Mouse (Mus musculus) neural tube, embryonic 15.5 days (tissue): Measurements from ENCODE around the gene Zfp933. TPM values are rescaled to one million over a fixed set of nuclear protein-coding genes. Genes with fewer than 3 reads are reported as not detected.
A peak's percentile ranks its signal among the peaks of the same experiment; 100 is the strongest.
"Not testable (repeated sequence)": the region's sequence is repeated elsewhere in the genome, so short reads cannot be mapped to it uniquely, and the experiment has no call there.

ENCODE experiments used
- ATAC-seq: fragments of 200-750 bp; cut with Nextera tagmentation; 2 replicates; pipeline ENCODE4 v1.8.0; 2017; ENCODE audit warnings: mild to moderate bottlenecking, moderate TSS enrichment, moderate library complexity; ENCODE audit not compliant: low FRiP score
- H3K27ac ChIP-seq: fragments of 300-500 bp; sonication (generic); replicated peaks from 2 replicates; pipeline ENCODE4 v1.5.1; 2015; ENCODE audit warnings: mild to moderate bottlenecking, inconsistent platforms
- H3K27me3 ChIP-seq: fragments of 300-500 bp; sonication (generic); replicated peaks from 2 replicates; pipeline ENCODE4 v1.6.1; 2015; ENCODE audit warnings: inconsistent platforms
- H3K36me3 ChIP-seq: fragments of 300-500 bp; sonication (generic); 2 replicates; pipeline ENCODE4 v1.6.1; 2015; ENCODE audit warnings: inconsistent platforms
- H3K4me1 ChIP-seq: fragments of 300-500 bp; sonication (generic); 2 replicates; pipeline ENCODE4 v1.6.1; 2015; ENCODE audit warnings: inconsistent platforms
- H3K4me2 ChIP-seq: fragments of 300-500 bp; sonication (generic); 2 replicates; pipeline ENCODE4 v1.6.1; 2015; ENCODE audit warnings: inconsistent platforms, mild to moderate bottlenecking, moderate library complexity
- H3K4me3 ChIP-seq: fragments of 300-500 bp; sonication (generic); replicated peaks from 2 replicates; pipeline ENCODE4 v1.5.1; 2015; ENCODE audit warnings: mild to moderate bottlenecking, inconsistent platforms
- H3K9ac ChIP-seq: fragments of 300-500 bp; sonication (generic); replicated peaks from 2 replicates; pipeline ENCODE4 v1.6.1; 2015; ENCODE audit warnings: mild to moderate bottlenecking, inconsistent platforms
- H3K9me3 ChIP-seq: fragments of 300-500 bp; sonication (generic); replicated peaks from 2 replicates; pipeline ENCODE4 v1.6.1; 2016; ENCODE audit warnings: inconsistent platforms
- WGBS: fragments of 180-500 bp; shearing (Covaris S2); methylation state at CpG from one replicate; pipeline ENCODE4 v1.1.7; 2015; ENCODE audit warnings: mixed read lengths; 5-methylcytosine and 5-hydroxymethylcytosine counted together
- polyA plus RNA-seq: library from polyadenylated mRNA; unstranded; fragments of >200 nt; fragmentation: Nextera tagmentation; extraction: Ambion mirVana; gene quantifications from 2 replicates; pipeline ENCODE4 v1.2.1, GENCODE M21; 2015

The Zfp933 gene
- polyA plus RNA-seq, 1 experiment from 2014 or later, result 6.8 TPM

GRCm38 (mm10) chr4:147879456-147879855, 31.3 kb upstream of the Zfp933 start:
- Histone ChIP-seq H3K27me3 (no peaks in the 10 kb centered on the region), H3K36me3 (peaks cover 88% of the 10 kb centered on the region), H3K4me1 (no peaks in the 10 kb centered on the region), H3K27ac (no peak overlapping the region), H3K9me3 (no peaks in the 10 kb centered on the region), H3K9ac (no peak overlapping the region), H3K4me2 (no peak overlapping the region), H3K4me3 (no peak overlapping the region)
- 77% methylated on average over 2 of the region's 2 CpGs for WGBS
- ATAC-seq, result no peak

- WGBS, result 98% methylated on average over 9 of the region's 9 CpGs
- Histone ChIP-seq H3K27me3 (no peaks in the 10 kb centered on the region), H3K4me2 (no peak overlapping the region), H3K9ac (no peak overlapping the region), H3K9me3 (no peaks in the 10 kb centered on the region), H3K27ac (no peak overlapping the region), H3K4me1 (no peaks in the 10 kb centered on the region), H3K4me3 (no peak overlapping the region), H3K36me3 (peaks cover 88% of the 10 kb centered on the region)
- ATAC-seq, result no peak
Measured at GRCm38 (mm10) chr4:147878537-147878936, 30.4 kb upstream of the Zfp933 start.

GRCm38 (mm10) chr4:147875852-147876575, 27.8 kb upstream of the Zfp933 start:
- Histone ChIP-seq H3K4me3 (no peak overlapping the region), H3K27ac (no peak overlapping the region), H3K27me3 (no peaks in the 10 kb centered on the region), H3K4me2 (no peak overlapping the region), H3K9me3 (no peaks in the 10 kb centered on the region), H3K4me1 (no peaks in the 10 kb centered on the region), H3K9ac (no peak overlapping the region), H3K36me3 (peaks cover 82% of the 10 kb centered on the region)
- 93% methylated on average over 4 of the region's 4 CpGs for WGBS
- ATAC-seq, result no peak

GRCm38 (mm10) chr4:147869238-147869637, 21.1 kb upstream of the Zfp933 start:
- peak overlapping the region; percentile 90 for H3K4me3 ChIP-seq
- no peaks in the 10 kb centered on the region for H3K9me3 ChIP-seq
- no peaks in the 10 kb centered on the region for H3K27me3 ChIP-seq
- peak overlapping the region; percentile 81 for H3K4me2 ChIP-seq
- H3K36me3 ChIP-seq, result peaks cover 34% of the 10 kb centered on the region
- peaks cover 26% of the 10 kb centered on the region for H3K4me1 ChIP-seq
- peak overlapping the region; percentile 54 for H3K9ac ChIP-seq
- 17% methylated on average over 5 of the region's 5 CpGs for WGBS
- H3K27ac ChIP-seq, result peak overlapping the region; percentile 60; the same call in 1 of the 2 replicates
- ATAC-seq, result no peak

GRCm38 (mm10) chr4:147868450-147869031, 20.4 kb upstream of the Zfp933 start, which contains the start of the genes Miip and Fv1:
TSS of gene Miip (minus strand) at chr4:147868816.
TSS of gene Fv1 (plus strand) at chr4:147868979.
- H3K27ac ChIP-seq, result peak within 1 kb of the TSS; percentile 87
- peak within 1 kb of the TSS; percentile 90 for H3K4me3 ChIP-seq
- H3K4me2 ChIP-seq, result peak within 1 kb of the TSS; percentile 81
- ATAC-seq, result peak; percentile 96
- H3K27me3 ChIP-seq, result no peaks in the 10 kb centered on the region
- no peaks in the 10 kb centered on the region for H3K9me3 ChIP-seq
- H3K9ac ChIP-seq, result peak within 1 kb of the TSS; percentile 86
- peaks cover 28% of the 10 kb centered on the region for H3K36me3 ChIP-seq
- peaks cover 26% of the 10 kb centered on the region for H3K4me1 ChIP-seq
- under 1% methylated on average over 30 of the region's 30 CpGs for whole genome bisulfite sequencing

GRCm38 (mm10) chr4:147867563-147868449, 19.6 kb upstream of the Zfp933 start:
- WGBS, result 5% methylated on average over 22 of the region's 22 CpGs
- peaks cover 26% of the 10 kb centered on the region for H3K4me1 ChIP-seq
- H3K9me3 ChIP-seq, result no peaks in the 10 kb centered on the region
- H3K27ac ChIP-seq, result peak overlapping the region; percentile 87
- peak overlapping the region; percentile 90 for H3K4me3 ChIP-seq
- H3K9ac ChIP-seq, result peak overlapping the region; percentile 86
- peak overlapping the region; percentile 81 for H3K4me2 ChIP-seq
- peaks cover 28% of the 10 kb centered on the region for H3K36me3 ChIP-seq
- H3K27me3 ChIP-seq, result no peaks in the 10 kb centered on the region
- peak; percentile 2 for ATAC-seq

- H3K27me3 ChIP-seq, H3K9me3 ChIP-seq, ATAC-seq, H3K4me3 ChIP-seq, H3K27ac ChIP-seq, H3K9ac ChIP-seq: not testable (repeated sequence)
- Histone ChIP-seq H3K36me3 (peaks cover 28% of the 10 kb centered on the region), H3K4me2 (peak overlapping the region; percentile 81), H3K4me1 (peaks cover 26% of the 10 kb centered on the region)
- WGBS, result 37% methylated on average over 3 of the region's 3 CpGs
Measured at GRCm38 (mm10) chr4:147866793-147867192, 18.6 kb upstream of the Zfp933 start.

GRCm38 (mm10) chr4:147866056-147866455, 17.9 kb upstream of the Zfp933 start:
- H3K27me3 ChIP-seq, result no peaks in the 10 kb centered on the region
- H3K36me3 ChIP-seq, result peaks cover 34% of the 10 kb centered on the region
- H3K9me3 ChIP-seq, result no peaks in the 10 kb centered on the region
- ATAC-seq, result no peak
- no peak overlapping the region for H3K9ac ChIP-seq
- H3K4me3 ChIP-seq, result no peak overlapping the region
- H3K27ac ChIP-seq, result no peak overlapping the region
- 96% methylated on average over 9 of the region's 9 CpGs for WGBS
- H3K4me2 ChIP-seq, result no peak overlapping the region
- H3K4me1 ChIP-seq, result peaks cover 26% of the 10 kb centered on the region

- no peak overlapping the region for H3K9ac ChIP-seq
- H3K27me3 ChIP-seq, result no peaks in the 10 kb centered on the region
- H3K4me3 ChIP-seq, result no peak overlapping the region
- no peak for ATAC-seq
- H3K27ac ChIP-seq, result no peak overlapping the region
- WGBS, result 94% methylated on average over 6 of the region's 6 CpGs
- H3K9me3 ChIP-seq, result no peaks in the 10 kb centered on the region
- peaks cover 26% of the 10 kb centered on the region for H3K4me1 ChIP-seq
- peaks cover 38% of the 10 kb centered on the region for H3K36me3 ChIP-seq
- H3K4me2 ChIP-seq, result no peak overlapping the region
Measured at GRCm38 (mm10) chr4:147865651-147866050, 17.5 kb upstream of the Zfp933 start.

GRCm38 (mm10) chr4:147862051-147862450, 13.9 kb upstream of the Zfp933 start:
- H3K4me2 ChIP-seq, result no peak overlapping the region
- peaks cover under 1% of the 10 kb centered on the region for H3K4me1 ChIP-seq
- no peak overlapping the region for H3K9ac ChIP-seq
- no peaks in the 10 kb centered on the region for H3K27me3 ChIP-seq
- no peak overlapping the region for H3K27ac ChIP-seq
- 98% methylated on average over 3 of the region's 3 CpGs for WGBS
- no peaks in the 10 kb centered on the region for H3K9me3 ChIP-seq
- H3K36me3 ChIP-seq, result peaks cover 42% of the 10 kb centered on the region
- no peak overlapping the region for H3K4me3 ChIP-seq
- ATAC-seq, result no peak

- Histone ChIP-seq H3K4me3 (no peak overlapping the region), H3K9me3 (no peaks in the 10 kb centered on the region; the same call in 1 of the 2 replicates), H3K4me1 (peaks cover 14% of the 10 kb centered on the region), H3K36me3 (peaks cover 7% of the 10 kb centered on the region; the same call in 1 of the 2 replicates), H3K27me3 (no peaks in the 10 kb centered on the region), H3K9ac (no peak overlapping the region), H3K4me2 (no peak overlapping the region), H3K27ac (no peak overlapping the region)
- 85% methylated on average over 2 of the region's 2 CpGs for WGBS
- ATAC-seq, result no peak
Measured at GRCm38 (mm10) chr4:147850776-147851175, 2.6 kb upstream of the Zfp933 start.
